Mouse (Mus musculus) embryonic stem cell, embryonic (primary cell): ENCODE measurements around the gene Fem1b.

Experiments
- CTCF ChIA-PET, 4 experiments: fragments of 300-600 bp in 2 of 4; fragments of 350-600 bp in 2 of 4; sonication (Branson Sonifier 250); formaldehyde crosslinking; loops; one replicate each; lab custom pipeline; 2022; ENCODE audit warnings: inconsistent platforms in 2 of 4; lab: Charles Lee
- POLR2A ChIA-PET, 4 experiments: fragments of 300-600 bp in 2 of 4; fragments of 350-600 bp in 2 of 4; sonication (Branson Sonifier 250); formaldehyde crosslinking; loops; one replicate each; lab custom pipeline; 2022; ENCODE audit warnings: antibody characterized with exemption in 4 of 4, inconsistent platforms in 1 of 4; lab: Charles Lee

Gene Fem1b

DNA sequence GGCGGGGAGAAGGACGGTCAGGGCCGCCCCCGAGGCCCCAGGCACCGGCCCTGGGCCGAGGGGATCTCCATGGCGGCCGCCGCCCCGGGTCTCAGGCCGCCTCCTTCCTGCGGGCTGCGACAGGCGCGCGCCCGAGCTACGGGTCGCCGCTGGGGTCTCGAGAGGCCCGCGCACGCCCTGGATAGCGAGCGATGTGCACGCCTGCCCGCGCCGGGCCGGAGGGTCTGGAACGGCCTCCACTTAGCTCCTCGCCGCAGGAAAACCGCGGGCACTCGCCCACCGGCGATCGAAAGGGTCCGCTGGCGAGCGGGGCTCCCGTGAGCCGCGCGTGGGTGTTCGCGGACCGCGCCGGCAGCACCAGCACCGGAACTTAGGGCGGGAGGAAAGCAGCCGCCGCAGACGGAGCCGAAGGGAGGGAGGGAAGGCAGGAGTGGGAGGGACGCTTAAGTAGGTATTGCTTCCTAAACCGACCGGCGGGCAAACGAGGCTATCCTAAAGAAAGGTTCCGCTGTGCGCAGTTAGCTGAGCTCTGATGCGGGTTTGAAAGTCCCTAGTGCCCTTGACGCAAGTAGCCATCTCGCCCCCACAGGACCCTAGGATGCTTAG is at the start of gene Fem1b:
Fem1b (minus strand) TSS at position 419 of the 606 bp plus-strand sequence.
- ChIA-PET CTCF (interaction anchor here (0.5 to 2.6 kb wide), 14 partner anchors 10 to 312 kb away, joined by 3 to 33 read pairs (median 6); partner anchors contain the start of gene Cln6 (in 1 of the 4)), POLR2A (interaction anchor here (0.5 to 59.5 kb wide), 43 partner anchors 8 to 1470 kb away, joined by 3 to 2072 read pairs (median 5); partner anchors contain the start of genes Cln6 (in 3 of the 4), Calml4 (in 2 of the 4), Fem1b (in 1 of the 4) and Glce (in 1 of the 4))

DNA sequence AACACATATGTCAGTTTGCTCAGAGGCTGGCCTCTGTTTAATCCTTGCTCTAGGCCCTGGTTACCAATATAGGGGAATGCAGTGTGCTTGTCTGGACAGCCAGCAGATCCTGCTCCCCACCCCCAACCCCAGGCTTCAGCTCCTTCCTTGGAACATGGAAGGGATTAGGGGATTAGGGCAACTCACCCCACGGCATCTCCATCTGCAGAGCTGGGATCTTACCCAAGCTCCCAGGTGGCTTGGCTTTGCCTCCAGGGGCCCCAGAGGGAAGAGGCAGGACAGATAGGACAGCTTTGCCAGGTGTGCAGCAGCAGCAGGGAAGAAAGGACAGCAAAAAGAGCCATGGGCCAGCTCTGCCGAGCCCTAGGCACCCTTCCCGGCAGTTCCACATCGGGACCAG is 49.1 kb upstream of the Fem1b start:
- ChIA-PET CTCF (interaction anchor here in 3 of 4 experiments (1.0 to 2.9 kb wide), 6 partner anchors 11 to 263 kb away, joined by 3 to 16 read pairs (median 5); no protein-coding TSS in a partner anchor), POLR2A (interaction anchor here in 3 of 4 experiments (0.6 to 2.1 kb wide), 11 partner anchors 9 to 66 kb away, joined by 3 to 21 read pairs (median 5); partner anchors contain the start of gene Cln6 (in 1 of the 3))

- POLR2A ChIA-PET: interaction anchor here in 3 of 4 experiments (0.7 to 2.1 kb wide), 8 partner anchors 8 to 112 kb away, joined by 3 to 21 read pairs (median 6); no protein-coding TSS in a partner anchor
- CTCF ChIA-PET: interaction anchor here in 3 of 4 experiments (0.6 to 2.9 kb wide), 7 partner anchors 8 to 1116 kb away, joined by 3 to 16 read pairs (median 6); no protein-coding TSS in a partner anchor
Measured at GRCm38 (mm10) chr9:62860102-62860501, 48.4 kb upstream of the Fem1b start.

GRCm38 (mm10) chr9:62858266-62859019 is 46.7 kb upstream of the Fem1b start:
- POLR2A ChIA-PET: interaction anchor here in 3 of 4 experiments (0.5 to 2.6 kb wide), 12 partner anchors 10 to 272 kb away, joined by 3 to 8 read pairs (median 4); partner anchors contain the start of gene Fem1b (in 2 of the 3)

GRCm38 (mm10) chr9:62857719-62858261 is 46.1 kb upstream of the Fem1b start, which contains the start of gene Calml4:
Gene Calml4, plus strand, starts transcription at chr9:62858080.
- CTCF ChIA-PET: interaction anchor here (0.5 to 3.4 kb wide), 11 partner anchors 10 to 1185 kb away, joined by 3 to 21 read pairs (median 4); no protein-coding TSS in a partner anchor

More at GRCm38 (mm10) chr9:62858266-62859019, 46.7 kb upstream of the Fem1b start:
- CTCF ChIA-PET: interaction anchor here (0.6 to 3.4 kb wide), 7 partner anchors 10 to 266 kb away, joined by 3 to 21 read pairs (median 6); no protein-coding TSS in a partner anchor

GRCm38 (mm10) chr9:62857216-62857615 is 45.5 kb upstream of the Fem1b start:
- POLR2A ChIA-PET: interaction anchor here in 3 of 4 experiments (0.8 to 2.7 kb wide), 14 partner anchors 10 to 274 kb away, joined by 3 to 13 read pairs (median 4); partner anchors contain the start of genes Cln6 (in 1 of the 3) and Fem1b (in 1 of the 3)
- CTCF ChIA-PET: interaction anchor here (0.5 to 3.4 kb wide), 11 partner anchors 9 to 1186 kb away, joined by 3 to 21 read pairs (median 4); no protein-coding TSS in a partner anchor

More at GRCm38 (mm10) chr9:62857719-62858261, 46.1 kb upstream of the Fem1b start, which contains the start of gene Calml4:
- POLR2A ChIA-PET: interaction anchor here in 3 of 4 experiments (0.5 to 2.7 kb wide), 20 partner anchors 10 to 273 kb away, joined by 3 to 13 read pairs (median 4); partner anchors contain the start of genes Fem1b (in 2 of the 3) and Cln6 (in 1 of the 3)

GRCm38 (mm10) chr9:62854483-62854882 is 42.7 kb upstream of the Fem1b start:
- ChIA-PET POLR2A (interaction anchor here in 1 of 4 experiments (0.6 to 1.6 kb wide), 3 partner anchors 17 to 44 kb away, joined by 3 to 5 read pairs (median 3); no protein-coding TSS in a partner anchor), CTCF (no interaction called here)

DNA sequence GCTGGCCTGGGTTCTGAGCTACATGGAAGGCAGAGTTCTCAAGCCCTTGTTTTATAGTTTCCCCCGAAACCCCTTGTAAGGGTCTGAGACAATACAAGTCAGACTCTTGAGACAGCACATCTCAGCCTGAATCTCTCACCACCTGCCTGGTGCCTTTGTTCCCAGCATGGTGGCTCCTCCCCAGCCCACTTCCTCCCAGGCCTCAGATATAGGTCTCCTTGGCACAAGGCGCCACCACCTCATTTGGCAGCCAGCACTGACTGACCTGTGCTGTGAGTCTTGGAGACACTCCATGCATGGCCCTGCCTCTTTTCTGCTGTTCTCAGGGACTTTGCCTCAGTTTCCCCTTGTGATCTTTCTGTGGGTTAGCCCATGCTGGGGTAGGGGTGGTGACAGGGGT is 39.8 kb upstream of the Fem1b start:
- ChIA-PET CTCF (interaction anchor here (0.5 to 1.7 kb wide), 7 partner anchors 18 to 1866 kb away, joined by 4 to 10 read pairs (median 5); no protein-coding TSS in a partner anchor), POLR2A (interaction anchor here in 3 of 4 experiments (0.7 to 1.8 kb wide), 9 partner anchors 8 to 272 kb away, joined by 3 to 8 read pairs (median 4); partner anchors contain the start of gene Cln6 (in 1 of the 3))

GRCm38 (mm10) chr9:62848641-62849040 is 36.9 kb upstream of the Fem1b start:
- CTCF ChIA-PET: interaction anchor here (0.7 to 2.4 kb wide), 17 partner anchors 8 to 276 kb away, joined by 3 to 24 read pairs (median 8); partner anchors contain the start of genes Calml4 (in 1 of the 4) and Fem1b (in 1 of the 4)
- POLR2A ChIA-PET: interaction anchor here in 2 of 4 experiments (1.0 to 53.0 kb wide), 6 partner anchors 10 to 132 kb away, joined by 3 to 2072 read pairs (median 8); partner anchors contain the start of genes Fem1b (in 2 of the 2) and Cln6 (in 1 of the 2)

GRCm38 (mm10) chr9:62847694-62848093 is 36.0 kb upstream of the Fem1b start:
- CTCF ChIA-PET: interaction anchor here (0.5 to 2.4 kb wide), 103 partner anchors 9 to 432 kb away, joined by 3 to 37 read pairs (median 4); partner anchors contain the start of genes Calml4 (in 2 of the 4), Cln6 (in 2 of the 4) and Fem1b (in 1 of the 4)
- POLR2A ChIA-PET: interaction anchor here (0.6 to 53.0 kb wide), 24 partner anchors 9 to 284 kb away, joined by 3 to 2072 read pairs (median 5); partner anchors contain the start of genes Calml4 (in 2 of the 4), Cln6 (in 2 of the 4) and Fem1b (in 2 of the 4)

DNA sequence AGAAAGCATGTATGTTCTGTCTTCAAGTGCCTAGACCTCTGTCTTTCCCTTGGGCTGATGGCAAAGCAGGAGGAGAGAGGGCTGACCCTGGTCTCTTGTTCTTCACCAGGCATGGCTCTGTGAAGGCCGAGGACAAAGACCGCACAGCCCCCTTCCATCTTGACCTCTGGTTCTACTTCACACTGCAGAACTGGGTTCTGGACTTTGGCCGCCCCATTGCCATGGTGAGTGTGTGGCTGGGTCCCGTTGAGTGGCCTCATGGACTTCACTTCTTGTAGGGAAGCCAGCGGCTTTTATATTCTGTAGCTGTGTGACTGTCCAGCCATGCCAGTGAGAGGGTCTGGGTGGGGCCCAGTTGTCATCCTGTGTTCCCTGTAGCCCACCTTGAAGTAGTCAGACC is 32.7 kb upstream of the Fem1b start:
- ChIA-PET CTCF (interaction anchor here in 2 of 4 experiments (0.7 to 1.8 kb wide), 3 partner anchors 50 to 280 kb away, joined by 3 to 6 read pairs (median 3); no protein-coding TSS in a partner anchor), POLR2A (interaction anchor here in 2 of 4 experiments (1.0 to 53.0 kb wide), 6 partner anchors 8 to 136 kb away, joined by 4 to 2072 read pairs (median 6); partner anchors contain the start of gene Fem1b (in 2 of the 2))

- CTCF ChIA-PET: interaction anchor here (0.5 to 1.8 kb wide), 8 partner anchors 14 to 281 kb away, joined by 3 to 6 read pairs (median 3); partner anchors contain the start of gene Calml4 (in 1 of the 4)
- POLR2A ChIA-PET: interaction anchor here (1.0 to 53.0 kb wide), 13 partner anchors 9 to 137 kb away, joined by 3 to 2072 read pairs (median 5); partner anchors contain the start of gene Fem1b (in 2 of the 4)
Measured at GRCm38 (mm10) chr9:62843356-62844024, 31.8 kb upstream of the Fem1b start.

DNA sequence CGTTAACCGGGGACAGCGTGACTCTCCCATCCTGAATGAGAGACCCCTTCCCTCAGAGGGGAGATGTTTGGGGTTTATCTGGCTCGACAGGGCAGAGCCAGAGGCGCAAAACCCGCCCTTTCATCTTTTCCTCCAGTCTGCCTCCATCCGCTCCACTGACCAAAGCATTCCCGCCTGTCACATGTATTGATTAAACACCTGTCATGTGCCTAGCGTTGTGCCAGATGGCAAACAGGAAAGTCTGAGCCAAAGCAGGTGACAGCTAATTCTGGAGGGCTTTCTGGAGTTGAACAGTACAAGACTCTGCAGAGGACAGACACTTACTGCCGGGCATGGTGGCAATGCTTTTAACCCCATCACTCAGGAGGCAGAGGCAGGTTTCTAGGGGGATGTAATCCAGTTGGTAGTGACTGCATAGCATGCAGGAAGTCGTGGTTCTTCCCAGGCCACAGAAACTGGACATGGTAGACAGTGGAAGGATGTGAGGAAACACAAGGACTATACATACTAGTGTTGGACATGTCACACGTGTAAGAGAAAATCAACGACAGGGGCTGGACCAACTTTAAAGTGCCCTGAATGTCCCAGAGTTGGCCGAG is 27.5 kb upstream of the Fem1b start:
- POLR2A ChIA-PET: interaction anchor here in 3 of 4 experiments (1.0 to 53.0 kb wide), 22 partner anchors 7 to 716 kb away, joined by 3 to 2072 read pairs (median 6); partner anchors contain the start of genes Fem1b (in 3 of the 3) and Glce (in 1 of the 3)
- CTCF ChIA-PET: interaction anchor here in 2 of 4 experiments (0.5 to 2.4 kb wide), 7 partner anchors 8 to 873 kb away, joined by 3 to 37 read pairs (median 10); partner anchors contain the start of gene Fem1b (in 1 of the 2)

DNA sequence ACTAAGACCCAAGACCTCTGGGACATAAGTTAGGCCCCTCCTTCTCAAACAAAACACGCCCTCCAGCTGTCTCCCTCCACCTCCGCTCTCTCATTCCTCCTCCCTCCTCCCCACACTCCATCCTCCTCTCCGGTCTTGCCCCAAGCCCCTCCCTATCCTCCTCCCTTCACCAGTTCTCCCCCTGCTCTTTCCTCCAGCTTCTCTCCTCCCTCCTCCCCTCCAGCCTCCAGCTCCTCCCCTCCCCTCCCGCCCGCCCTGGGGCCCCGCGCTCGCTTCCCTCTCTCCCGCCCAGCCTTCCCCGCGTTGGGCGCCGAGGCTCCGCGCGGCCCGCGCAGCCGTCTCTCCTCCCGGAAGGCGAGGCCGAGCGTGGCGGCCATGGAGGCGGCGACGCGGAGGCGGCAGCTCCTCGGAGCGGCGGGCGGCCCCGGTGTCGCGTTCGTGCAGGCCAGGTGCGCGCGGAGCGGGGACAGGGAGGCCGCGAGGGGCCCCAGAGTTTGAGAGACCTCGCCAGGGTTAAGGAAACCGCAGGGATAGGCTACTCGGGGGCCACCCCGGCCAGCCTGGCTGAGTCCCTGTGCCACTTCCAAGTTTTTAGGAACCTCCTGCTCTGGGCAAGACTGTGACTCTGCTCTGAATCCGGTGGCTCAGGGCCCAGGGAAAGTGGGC is 26.9 kb upstream of the Fem1b start, which contains the start of gene Cln6:
Cln6 (plus strand) TSS at position 280 of the 666 bp plus-strand sequence.
- ChIA-PET POLR2A (interaction anchor here (0.6 to 53.0 kb wide), 42 partner anchors 8 to 1041 kb away, joined by 3 to 2072 read pairs (median 3); partner anchors contain the start of genes Fem1b (in 3 of the 4) and Glce (in 1 of the 4)), CTCF (interaction anchor here (0.5 to 2.4 kb wide), 16 partner anchors 9 to 873 kb away, joined by 3 to 37 read pairs (median 6); partner anchors contain the start of gene Fem1b (in 1 of the 4))
